Mouse (Mus musculus) C2C12 (cell line): ENCODE measurements around the gene Strip1. TPM values are rescaled to one million over a fixed set of nuclear protein-coding genes. Genes with fewer than 3 reads are reported as not detected.

Experiments
- H3K27me3 ChIP-seq: one replicate; pipeline ENCODE4 v1.6.1; 2011; ENCODE audit not compliant: control insufficient read depth, insufficient read depth, insufficient read length
- H3K36me3 ChIP-seq: one replicate; pipeline ENCODE4 v1.6.1; 2011; ENCODE audit not compliant: control insufficient read depth, insufficient read depth
- H3K4me3 ChIP-seq: one replicate; pipeline ENCODE4 v1.5.1; 2011; ENCODE audit warnings: mild to moderate bottlenecking, control low read depth; ENCODE audit not compliant: poor library complexity, insufficient read depth, severe bottlenecking
- H3K79me2 ChIP-seq: one replicate; pipeline ENCODE4 v1.6.1; 2011; ENCODE audit not compliant: control insufficient read depth, insufficient read depth
- H3K79me3 ChIP-seq: one replicate; pipeline ENCODE4 v1.6.1; 2011; ENCODE audit warnings: low read depth, control low read depth
- H3ac ChIP-seq: one replicate; pipeline ENCODE3; 2011; ENCODE audit warnings: low read depth; ENCODE audit not compliant: control insufficient read depth, insufficient read length
- CEBPB ChIP-seq: IDR thresholded peaks from one replicate; pipeline ENCODE4 v1.6.1; 2011; ENCODE audit warnings: low read depth, mild to moderate bottlenecking, control low read depth, moderate library complexity
- CTCF ChIP-seq: IDR thresholded peaks from one replicate; pipeline ENCODE4 v1.5.1; 2011; ENCODE audit not compliant: control insufficient read depth, insufficient read depth, insufficient read length
- FOSL1 ChIP-seq: IDR thresholded peaks from one replicate; pipeline ENCODE4 v1.8.0; 2011; ENCODE audit warnings: mild to moderate bottlenecking, low read length; ENCODE audit not compliant: poor library complexity, insufficient read depth, severe bottlenecking
- MAX ChIP-seq: IDR thresholded peaks from one replicate; pipeline ENCODE4 v1.6.1; 2011; ENCODE audit warnings: mild to moderate bottlenecking, control low read depth
- MYOD1 ChIP-seq: IDR thresholded peaks from one replicate; pipeline ENCODE4 v1.6.1; 2011; ENCODE audit warnings: low read depth; ENCODE audit not compliant: control insufficient read depth, insufficient read length
- MYOG ChIP-seq: IDR thresholded peaks from one replicate; pipeline ENCODE4 v1.6.1; 2011; ENCODE audit not compliant: control insufficient read depth, insufficient read length; ENCODE audit errors: extremely low read depth
- USF1 ChIP-seq: IDR thresholded peaks from one replicate; pipeline ENCODE4 v1.6.1; 2011; ENCODE audit warnings: low read depth, mild to moderate bottlenecking, control low read depth, moderate library complexity
- polyA plus RNA-seq: library from polyadenylated mRNA; unstranded; fragments of >200 nt; fragmentation: generic; extraction: Trizol; gene quantifications from one replicate; pipeline ENCODE4 v1.2.1, GENCODE M21; 2012; ENCODE audit warnings: missing spikeins

The Strip1 gene
- polyA plus RNA-seq, 1 experiment: 35.2 TPM

DNA sequence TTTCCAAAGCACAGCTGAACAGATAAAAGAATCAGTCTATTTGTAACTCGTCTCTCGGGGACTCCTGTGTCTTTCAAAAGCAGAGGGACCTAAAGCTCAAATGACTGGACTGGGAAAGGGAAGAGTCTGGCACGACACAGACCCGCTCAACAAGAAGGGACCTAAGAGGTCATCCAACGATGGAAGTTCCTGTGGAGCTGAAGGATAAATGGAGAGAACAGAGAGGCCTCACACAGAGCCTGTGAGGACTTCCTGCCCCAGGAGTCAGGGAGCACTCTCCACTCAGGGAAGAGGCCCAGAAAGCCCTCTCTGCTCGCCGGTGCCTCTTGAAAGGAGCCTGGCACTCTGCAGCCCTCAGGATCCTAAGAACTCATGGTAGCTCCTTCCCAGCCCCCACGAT is 4.3 kb upstream of the Strip1 start:
- peaks cover 8% of the 10 kb centered on the region for H3K27me3 ChIP-seq
- H3ac ChIP-seq: no peak overlapping the region
- peaks cover 3% of the 10 kb centered on the region for H3K79me3 ChIP-seq
- TF ChIP-seq CEBPB (no peak), FOSL1 (no peak), MYOG (no peak), MYOD1 (no peak), CTCF (no peak), MAX (no peak), USF1 (no peak)
- peaks cover 4% of the 10 kb centered on the region for H3K79me2 ChIP-seq
- H3K36me3 ChIP-seq: no peaks in the 10 kb centered on the region
- no peak overlapping the region for H3K4me3 ChIP-seq

DNA sequence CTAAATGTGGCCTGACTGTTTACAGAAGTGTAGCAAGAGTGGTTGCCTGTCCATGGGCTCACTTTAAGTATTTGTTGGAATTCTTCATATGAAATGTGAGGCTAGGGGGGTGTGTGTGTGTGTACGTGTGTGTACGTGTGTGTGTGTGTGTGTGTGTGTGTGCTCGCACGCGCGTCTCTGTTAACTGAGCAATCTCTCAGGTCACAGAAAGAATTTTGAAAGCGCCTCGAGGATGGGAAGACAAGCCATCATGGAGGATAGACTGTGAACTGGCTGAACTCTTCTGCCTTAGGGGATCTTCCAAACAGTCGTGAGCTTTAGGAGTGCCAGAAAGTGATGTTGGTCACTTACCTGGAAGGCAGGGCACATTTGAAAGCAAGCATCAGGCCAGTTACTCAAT is 2.4 kb upstream of the Strip1 start:
- TF ChIP-seq CEBPB (no peak), MAX (no peak), USF1 (no peak), MYOG (no peak), MYOD1 (no peak), FOSL1 (no peak), CTCF (no peak)
- H3K36me3 ChIP-seq: no peaks in the 10 kb centered on the region

GRCm38 (mm10) chr3:107632786-107633185 is 1.3 kb upstream of the Strip1 start:
- no peak overlapping the region for H3ac ChIP-seq
- no peak overlapping the region for H3K4me3 ChIP-seq
- peaks cover 10% of the 10 kb centered on the region for H3K79me3 ChIP-seq
- peaks cover 8% of the 10 kb centered on the region for H3K36me3 ChIP-seq
- H3K27me3 ChIP-seq: peaks cover 6% of the 10 kb centered on the region
- H3K79me2 ChIP-seq: peaks cover 29% of the 10 kb centered on the region
- TF ChIP-seq MYOD1: no peak
- no peak for TF ChIP-seq MYOG
- no peak for TF ChIP-seq MAX
- no peak for TF ChIP-seq CTCF
- no peak for TF ChIP-seq USF1

More for the DNA sequence above, 2.4 kb upstream of the Strip1 start:
- Histone ChIP-seq H3K79me3 (peaks cover 10% of the 10 kb centered on the region), H3K79me2 (peaks cover 22% of the 10 kb centered on the region), H3K4me3 (no peak overlapping the region), H3ac (no peak overlapping the region), H3K27me3 (peaks cover 8% of the 10 kb centered on the region)

GRCm38 (mm10) chr3:107630682-107631522 is 592 bp downstream of the Strip1 start, which contains the start of gene Gm10961:
Gene Gm10961 (plus strand): TSS chr3:107631322.
- H3ac ChIP-seq: peak within 1 kb of the TSS; percentile 96
- H3K36me3 ChIP-seq: peaks cover 27% of the 10 kb centered on the region
- TF ChIP-seq CTCF (no peak), CEBPB (no peak), MYOG (no peak), MAX (no peak), USF1 (no peak), FOSL1 (no peak), MYOD1 (no peak)
- peak within 1 kb of the TSS; percentile 89 for H3K4me3 ChIP-seq
- H3K79me3 ChIP-seq: peaks cover 10% of the 10 kb centered on the region
- H3K27me3 ChIP-seq: no peaks in the 10 kb centered on the region
- peaks cover 29% of the 10 kb centered on the region for H3K79me2 ChIP-seq

DNA sequence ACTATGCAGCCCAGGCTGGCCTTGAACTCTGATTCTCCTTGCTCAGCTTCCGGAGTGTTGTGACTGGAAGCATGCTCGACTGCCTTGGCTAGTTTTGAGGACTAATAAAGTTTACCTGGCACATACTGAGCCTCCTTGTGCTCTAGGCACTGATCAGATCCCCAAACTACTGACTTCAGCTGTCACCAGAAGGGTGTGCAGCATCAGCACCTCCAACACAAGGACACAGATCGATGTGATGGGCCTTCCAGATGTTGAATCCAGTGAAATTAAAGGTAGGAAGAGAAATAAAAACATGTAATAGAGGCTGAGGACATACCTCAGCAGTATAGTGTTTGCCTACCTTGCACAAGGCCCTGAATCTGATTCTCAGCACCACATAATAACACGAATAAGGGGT is 2.1 kb downstream of the Strip1 start:
- no peak overlapping the region for H3ac ChIP-seq
- H3K79me2 ChIP-seq: peaks cover 29% of the 10 kb centered on the region
- no peak overlapping the region for H3K4me3 ChIP-seq
- H3K79me3 ChIP-seq: peaks cover 10% of the 10 kb centered on the region
- TF ChIP-seq FOSL1 (no peak), CTCF (no peak), MYOD1 (no peak), CEBPB (no peak), MYOG (no peak), USF1 (no peak), MAX (no peak)
- H3K27me3 ChIP-seq: no peaks in the 10 kb centered on the region
- peaks cover 42% of the 10 kb centered on the region for H3K36me3 ChIP-seq

GRCm38 (mm10) chr3:107628551-107628950 is 2.9 kb downstream of the Strip1 start:
- peaks cover 10% of the 10 kb centered on the region for H3K79me3 ChIP-seq
- H3K36me3 ChIP-seq: peaks cover 50% of the 10 kb centered on the region
- TF ChIP-seq MYOD1: no peak
- TF ChIP-seq CTCF: no peak
- TF ChIP-seq CEBPB: no peak
- no peak for TF ChIP-seq MYOG
- no peak for TF ChIP-seq USF1
- TF ChIP-seq MAX: no peak
- TF ChIP-seq FOSL1: no peak
- H3K79me2 ChIP-seq: peaks cover 29% of the 10 kb centered on the region
- H3K4me3 ChIP-seq: no peak overlapping the region
- no peaks in the 10 kb centered on the region for H3K27me3 ChIP-seq
- H3ac ChIP-seq: no peak overlapping the region
